Mouse (Mus musculus) kidney, adult 2 months (tissue): ENCODE measurements around the gene Cyp39a1. TPM values are rescaled to one million over a fixed set of nuclear protein-coding genes. Genes with fewer than 3 reads are reported as not detected.

Source experiments
- DNase-seq: peaks from one replicate; pipeline ENCODE4 v3.0.0; 2021
- H3K27ac ChIP-seq: fragments of 200-500 bp; 2 replicates; pipeline ENCODE4 v1.5.1; 2012; ENCODE audit warnings: low read depth, low read length, control low read depth, inconsistent platforms; ENCODE audit not compliant: insufficient read depth
- H3K27me3 ChIP-seq: fragments of 200-500 bp; replicated peaks from 2 replicates; pipeline ENCODE4 v1.6.1; 2012; ENCODE audit warnings: mild to moderate bottlenecking, moderate library complexity, low read length, inconsistent platforms; ENCODE audit not compliant: control insufficient read depth, insufficient read depth
- H3K36me3 ChIP-seq: fragments of 200-500 bp; 2 replicates; pipeline ENCODE4 v1.6.1; 2012; ENCODE audit warnings: mild to moderate bottlenecking, moderate library complexity, low read length, inconsistent platforms; ENCODE audit not compliant: control insufficient read depth, insufficient read depth
- H3K4me1 ChIP-seq: fragments of 200-500 bp; 2 replicates; pipeline ENCODE4 v1.6.1; 2011; ENCODE audit warnings: low read length; ENCODE audit not compliant: control insufficient read depth, insufficient read depth
- H3K4me3 ChIP-seq: fragments of 200-500 bp; 2 replicates; pipeline ENCODE4 v1.5.1; 2011; ENCODE audit warnings: mild to moderate bottlenecking, low read depth, low read length, control low read depth; ENCODE audit not compliant: insufficient read depth
- CTCF ChIP-seq: fragments of 200-500 bp; conservative IDR thresholded peaks from 2 replicates; pipeline ENCODE4 v1.5.1; 2011; ENCODE audit warnings: low read depth, mild to moderate bottlenecking, control low read depth, low read length, moderate library complexity, mixed read lengths; ENCODE audit not compliant: insufficient read depth, insufficient read length
- POLR2A ChIP-seq: fragments of 200-500 bp; IDR thresholded peaks from one replicate; pipeline ENCODE4 v1.6.1; 2011; ENCODE audit warnings: low read depth, low read length, control low read depth
- WGBS: fragments of 180-500 bp; shearing (Covaris S2); methylation state at CpG from one replicate; pipeline ENCODE4 v1.1.7; 2018; 5-methylcytosine and 5-hydroxymethylcytosine counted together
- polyA plus RNA-seq: library from polyadenylated mRNA; depleted of rRNA; stranded (reverse); fragments of >200 nt; gene quantifications from 2 replicates; pipeline ENCODE4 v1.2.3, GENCODE M21; 2012

The Cyp39a1 gene
- polyA plus RNA-seq, 1 experiment = 3.6 TPM

- H3K36me3 ChIP-seq = no peaks in the 10 kb centered on the region; the same call in 1 of the 2 replicates
- DNase-seq = no peak
- TF ChIP-seq CTCF (no peak), POLR2A (no peak)
- no peak overlapping the region for H3K27ac ChIP-seq
- no peaks in the 10 kb centered on the region for H3K27me3 ChIP-seq
- no peaks in the 10 kb centered on the region for H3K4me1 ChIP-seq
- no peak overlapping the region for H3K4me3 ChIP-seq
- WGBS = 79% methylated on average over 14 of the region's 14 CpGs
These were observed 15.7 kb upstream of the Cyp39a1 start for GRCm38 (mm10) chr17:43651314-43652046.

- peak; percentile 97 for DNase-seq
- TF ChIP-seq CTCF (no peak), POLR2A (no peak)
- no peaks in the 10 kb centered on the region for H3K27me3 ChIP-seq
- H3K27ac ChIP-seq = peak within 1 kb of the TSS; percentile 21; the same call in 1 of the 2 replicates
- H3K4me3 ChIP-seq = peak within 1 kb of the TSS; percentile 83
- no peaks in the 10 kb centered on the region for H3K36me3 ChIP-seq
- peaks cover 9% of the 10 kb centered on the region; the same call in 1 of the 2 replicates for H3K4me1 ChIP-seq
- 2% methylated on average over 41 of the region's 41 CpGs for WGBS
These were observed 492 bp upstream of the Cyp39a1 start, which contains the start of gene Slc25a27 for GRCm38 (mm10) chr17:43666576-43667289. Slc25a27 (minus strand) TSS chr17:43667214.

- Histone ChIP-seq H3K4me3 (no peak overlapping the region), H3K4me1 (peaks cover 9% of the 10 kb centered on the region; the same call in 1 of the 2 replicates), H3K27me3 (no peaks in the 10 kb centered on the region), H3K27ac (no peak overlapping the region), H3K36me3 (no peaks in the 10 kb centered on the region)
- WGBS = 54% methylated on average over 6 of the region's 6 CpGs
- TF ChIP-seq POLR2A = no peak
- TF ChIP-seq CTCF = no peak
- DNase-seq = no peak
These were observed 2.0 kb downstream of the Cyp39a1 start for GRCm38 (mm10) chr17:43669145-43669695.

GRCm38 (mm10) chr17:43671907-43672306 is 4.7 kb downstream of the Cyp39a1 start:
- Histone ChIP-seq H3K27me3 (no peaks in the 10 kb centered on the region), H3K27ac (no peak overlapping the region), H3K4me1 (peaks cover 6% of the 10 kb centered on the region; the same call in 1 of the 2 replicates), H3K36me3 (no peaks in the 10 kb centered on the region), H3K4me3 (no peak overlapping the region)
- 65% methylated on average over 4 of the region's 4 CpGs for WGBS
- no peak for TF ChIP-seq CTCF
- TF ChIP-seq POLR2A = no peak
- no peak for DNase-seq

- Histone ChIP-seq H3K4me3 (no peak overlapping the region), H3K27me3 (no peaks in the 10 kb centered on the region), H3K27ac (no peak overlapping the region), H3K36me3 (no peaks in the 10 kb centered on the region), H3K4me1 (peaks cover 3% of the 10 kb centered on the region; the same call in 1 of the 2 replicates)
- peak; percentile 51 for DNase-seq
- 28% methylated on average over 1 of the region's 1 CpGs for WGBS
- TF ChIP-seq CTCF (no peak), POLR2A (no peak)
These were observed 8.0 kb downstream of the Cyp39a1 start for GRCm38 (mm10) chr17:43675228-43675627.

- H3K27me3 ChIP-seq = no peaks in the 10 kb centered on the region
- no peaks in the 10 kb centered on the region for H3K36me3 ChIP-seq
- no peak for DNase-seq
- peaks cover 3% of the 10 kb centered on the region; the same call in 1 of the 2 replicates for H3K4me1 ChIP-seq
- 97% methylated on average over 1 of the region's 1 CpGs for WGBS
- no peak overlapping the region for H3K4me3 ChIP-seq
- no peak overlapping the region for H3K27ac ChIP-seq
- TF ChIP-seq CTCF = no peak
- no peak for TF ChIP-seq POLR2A
These were observed 9.0 kb downstream of the Cyp39a1 start for GRCm38 (mm10) chr17:43676241-43676640.
